Mouse (Mus musculus) cerebellum, adult 2 months (tissue): ENCODE results near the gene Troap. TPM values are rescaled to one million over a fixed set of nuclear protein-coding genes. Genes with fewer than 3 reads are reported as not detected.

Source experiments
- DNase-seq, 2 experiments: peaks; one replicate each; pipeline ENCODE4 v3.0.0; 2021
- H3K27ac ChIP-seq: fragments of 200-500 bp; 2 replicates; pipeline ENCODE4 v1.5.1; 2012; ENCODE audit warnings: low read length, control low read depth, inconsistent platforms; ENCODE audit not compliant: insufficient read depth
- H3K27me3 ChIP-seq: fragments of 200-500 bp; 2 replicates; pipeline ENCODE4 v1.6.1; 2012; ENCODE audit warnings: inconsistent platforms, mild to moderate bottlenecking, low read length, moderate library complexity; ENCODE audit not compliant: control insufficient read depth, insufficient read depth
- H3K4me1 ChIP-seq: fragments of 200-500 bp; 2 replicates; pipeline ENCODE4 v1.6.1; 2011; ENCODE audit warnings: low read length; ENCODE audit not compliant: control insufficient read depth, insufficient read depth
- H3K4me3 ChIP-seq: fragments of 200-500 bp; replicated peaks from 2 replicates; pipeline ENCODE3; 2011; ENCODE audit warnings: mild to moderate bottlenecking, low read depth, low read length, control low read depth; ENCODE audit not compliant: insufficient read depth
- CTCF ChIP-seq: fragments of 200-500 bp; IDR thresholded peaks from 2 replicates; pipeline ENCODE4 v1.5.1; 2011; ENCODE audit warnings: low read depth, mild to moderate bottlenecking, control low read depth, low read length, moderate library complexity, borderline replicate concordance; ENCODE audit not compliant: insufficient read depth
- POLR2A ChIP-seq: fragments of 200-500 bp; IDR thresholded peaks from 2 replicates; pipeline ENCODE4 v1.6.1; 2011; ENCODE audit warnings: low read length, control low read depth, borderline replicate concordance; ENCODE audit not compliant: insufficient read depth
- WGBS: fragments of 180-500 bp; shearing (Covaris S2); methylation state at CpG from one replicate; pipeline ENCODE4 v1.1.7; 2018; 5-methylcytosine and 5-hydroxymethylcytosine counted together
- polyA plus RNA-seq: library from polyadenylated mRNA; depleted of rRNA; stranded (reverse); fragments of >200 nt; gene quantifications from 2 replicates; pipeline ENCODE4 v1.2.3, GENCODE M21; 2012

Gene Troap
- polyA plus RNA-seq, 1 experiment: 0.07 TPM

DNA sequence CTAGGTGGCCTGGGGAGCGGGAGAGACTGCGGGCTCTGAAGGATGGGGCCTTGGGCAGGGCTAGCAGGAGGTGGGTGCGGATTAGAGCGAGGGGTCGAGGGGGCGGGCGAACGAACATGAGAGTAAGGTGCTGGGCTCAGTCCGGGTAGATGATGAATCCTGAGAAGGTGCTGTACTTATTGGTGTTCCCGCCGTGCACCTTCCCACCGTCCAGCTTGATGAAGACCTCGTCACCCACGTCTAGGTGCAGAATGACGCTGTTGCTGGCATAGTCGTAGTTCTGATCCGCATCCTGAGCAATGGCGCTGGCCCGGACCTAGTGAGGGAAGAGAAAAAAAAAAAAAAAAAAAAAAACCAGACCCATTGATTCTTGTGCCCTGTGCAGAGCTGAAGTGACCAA, 10.2 kb downstream of the Troap start:
- WGBS: 32% methylated on average over 19 of the region's 19 CpGs
- no peak overlapping the region for H3K4me3 ChIP-seq
- H3K27ac ChIP-seq: no peak overlapping the region
- H3K27me3 ChIP-seq: peaks cover 3% of the 10 kb centered on the region; the same call in 1 of the 2 replicates
- no peak for TF ChIP-seq POLR2A
- TF ChIP-seq CTCF: no peak
- no peak for DNase-seq
- no peaks in the 10 kb centered on the region for H3K4me1 ChIP-seq

DNA sequence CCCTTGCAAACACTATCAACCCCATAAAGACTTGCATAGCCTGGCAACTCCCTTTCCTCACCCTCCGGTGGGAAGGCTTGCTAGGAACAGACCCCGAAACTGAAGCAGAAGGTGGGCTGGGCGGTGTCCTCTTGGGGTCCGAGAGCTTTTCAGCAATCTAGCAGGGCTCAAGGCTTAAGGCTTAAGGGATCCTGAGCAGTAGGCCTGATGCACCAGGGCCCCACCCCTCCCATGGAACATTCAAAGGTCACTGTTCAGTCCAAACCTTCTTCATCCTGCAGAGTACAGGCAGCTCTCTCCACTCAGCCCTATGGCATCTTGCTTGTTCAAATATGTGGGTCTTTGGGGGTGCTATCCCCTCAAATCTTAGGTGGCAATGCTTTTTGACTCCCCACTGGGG, 11.6 kb downstream of the Troap start:
- Histone ChIP-seq H3K4me1 (no peaks in the 10 kb centered on the region), H3K4me3 (no peak overlapping the region), H3K27ac (no peak overlapping the region), H3K27me3 (peaks cover 3% of the 10 kb centered on the region; the same call in 1 of the 2 replicates)
- DNase-seq: no peak
- 81% methylated on average over 4 of the region's 4 CpGs for WGBS
- no peak for TF ChIP-seq CTCF
- no peak for TF ChIP-seq POLR2A

DNA sequence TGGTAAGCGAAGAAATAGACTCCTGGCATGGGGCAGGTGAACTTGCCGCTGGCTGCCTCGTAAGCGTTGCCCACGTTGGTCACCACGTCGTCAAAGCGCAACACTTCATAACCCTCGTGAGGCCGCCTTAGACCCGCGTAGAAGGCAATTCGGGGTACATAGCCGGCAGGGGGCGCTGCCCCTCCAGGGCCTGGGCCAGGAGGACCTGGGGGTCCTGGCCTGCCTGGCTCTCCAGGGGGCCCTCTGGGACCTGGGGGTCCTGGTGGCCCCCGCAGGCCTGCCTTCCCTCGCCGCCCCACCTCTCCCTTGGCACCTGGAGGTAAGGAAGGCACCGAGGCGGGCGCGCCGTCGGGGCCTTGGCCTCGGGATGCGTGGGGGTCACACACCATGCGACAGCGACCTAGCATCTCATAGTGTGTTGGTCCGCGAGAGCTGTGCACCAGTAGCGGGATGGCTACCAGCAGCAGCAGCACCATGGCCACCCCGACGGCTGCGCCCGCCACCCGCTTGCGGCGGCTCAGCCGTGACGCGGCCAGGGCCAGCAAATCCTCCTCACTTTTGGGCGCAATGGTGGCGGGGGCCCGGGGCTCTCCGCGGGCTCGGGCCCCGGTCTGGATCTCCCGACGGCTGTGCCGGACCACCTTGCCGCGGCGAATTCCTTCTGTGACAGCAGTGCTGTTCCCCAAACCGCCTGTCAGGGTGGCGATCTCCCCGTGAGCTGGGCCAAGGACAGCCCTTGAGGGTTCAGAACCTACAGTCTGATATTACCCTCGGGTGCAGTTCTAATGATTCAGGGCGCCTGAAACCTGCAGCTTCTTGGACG, 13.1 kb downstream of the Troap start, which contains the start of gene C1ql4:
TSS of gene C1ql4 (minus strand) at position 565 of the 823 bp plus-strand sequence.
- no peak for DNase-seq
- Histone ChIP-seq H3K4me3 (no peak within 1 kb of the TSS), H3K4me1 (no peaks in the 10 kb centered on the region), H3K27ac (no peak within 1 kb of the TSS), H3K27me3 (peaks cover 3% of the 10 kb centered on the region; the same call in 1 of the 2 replicates)
- WGBS: 8% methylated on average over 60 of the region's 60 CpGs
- TF ChIP-seq CTCF: no peak
- no peak for TF ChIP-seq POLR2A

DNA sequence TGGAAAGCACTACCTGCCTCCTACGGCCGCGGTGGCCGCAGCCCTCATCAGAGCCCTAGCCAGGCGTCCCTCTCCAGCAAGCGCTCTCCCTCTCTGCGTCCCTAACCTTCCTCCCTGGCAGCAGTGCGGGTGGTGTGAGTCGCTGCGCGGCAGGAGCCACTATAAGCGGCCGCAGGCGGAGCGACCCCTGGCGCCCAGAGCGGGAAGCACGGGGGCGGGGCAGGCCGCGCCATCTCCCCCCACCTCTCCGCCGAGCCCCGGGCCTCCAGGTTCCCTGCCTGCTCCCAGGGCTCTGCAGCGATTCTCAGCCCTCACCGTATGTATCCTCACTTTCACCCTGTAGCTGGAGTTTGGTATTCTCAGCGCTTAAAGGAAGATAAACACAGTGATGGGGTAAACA, 13.9 kb downstream of the Troap start:
- Histone ChIP-seq H3K4me3 (no peak overlapping the region), H3K27ac (no peak overlapping the region), H3K27me3 (peaks cover 3% of the 10 kb centered on the region; the same call in 1 of the 2 replicates), H3K4me1 (no peaks in the 10 kb centered on the region)
- peak; percentile 59 to 65 for DNase-seq
- TF ChIP-seq CTCF (peak; percentile 62), POLR2A (no peak)
- under 1% methylated on average over 27 of the region's 27 CpGs for WGBS

DNA sequence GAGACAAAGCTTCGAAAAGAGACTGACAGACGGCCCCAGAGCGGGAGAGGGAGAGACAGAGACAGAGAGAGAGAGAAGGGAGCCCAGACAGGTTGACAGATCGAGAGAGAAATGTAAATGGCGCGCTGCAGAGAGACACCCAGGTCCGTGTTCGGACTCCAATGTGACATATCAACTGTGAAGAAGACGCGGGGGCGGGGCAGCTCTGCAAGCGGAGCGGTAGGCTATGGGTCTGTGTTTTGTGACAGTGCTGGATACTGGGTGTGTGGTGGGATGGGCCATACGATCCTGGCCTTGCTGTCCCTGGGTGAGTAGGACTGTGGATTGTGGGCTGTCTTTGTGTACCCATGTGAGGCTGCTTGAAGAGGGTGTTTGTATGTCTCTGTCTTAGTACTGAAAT, 14.7 kb downstream of the Troap start:
- no peak overlapping the region for H3K4me3 ChIP-seq
- peaks cover 3% of the 10 kb centered on the region; the same call in 1 of the 2 replicates for H3K27me3 ChIP-seq
- 30% methylated on average over 14 of the region's 14 CpGs for WGBS
- no peak for DNase-seq
- no peak overlapping the region for H3K27ac ChIP-seq
- TF ChIP-seq CTCF (no peak), POLR2A (no peak)
- no peaks in the 10 kb centered on the region for H3K4me1 ChIP-seq

DNA sequence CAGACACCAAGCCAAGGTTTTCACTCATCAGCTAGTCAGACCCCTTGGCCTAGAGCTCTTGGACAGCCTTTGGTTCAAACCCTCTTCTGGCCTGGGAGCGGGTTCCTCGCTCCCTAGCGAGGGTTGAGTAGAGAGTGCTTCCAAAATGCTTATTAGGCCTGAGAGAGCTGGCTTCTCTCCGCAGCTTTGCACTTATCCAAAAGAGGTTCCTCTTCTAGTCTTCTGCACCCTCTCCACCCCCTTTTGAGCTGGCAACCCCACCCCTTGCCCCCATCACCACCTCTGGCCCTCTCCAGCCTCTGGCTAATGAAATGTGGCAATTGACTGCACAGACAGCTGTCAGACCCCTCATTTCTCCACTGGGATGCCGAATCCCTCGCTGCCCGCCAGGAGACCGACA, 18.5 kb downstream of the Troap start, which contains the start of gene Dnajc22:
TSS of gene Dnajc22 (plus strand) at position 301 of the 400 bp plus-strand sequence.
- 0 out of 2 replicates have a peak, but pooled peaks cover 3% of the 10 kb centered on the region for H3K4me1 ChIP-seq
- TF ChIP-seq CTCF (no peak), POLR2A (no peak)
- H3K27ac ChIP-seq: no peak within 1 kb of the TSS
- H3K27me3 ChIP-seq: peaks cover 8% of the 10 kb centered on the region; the same call in 1 of the 2 replicates
- DNase-seq: no peak
- 72% methylated on average over 8 of the region's 8 CpGs for WGBS
- peak within 1 kb of the TSS; percentile 48 for H3K4me3 ChIP-seq

DNA sequence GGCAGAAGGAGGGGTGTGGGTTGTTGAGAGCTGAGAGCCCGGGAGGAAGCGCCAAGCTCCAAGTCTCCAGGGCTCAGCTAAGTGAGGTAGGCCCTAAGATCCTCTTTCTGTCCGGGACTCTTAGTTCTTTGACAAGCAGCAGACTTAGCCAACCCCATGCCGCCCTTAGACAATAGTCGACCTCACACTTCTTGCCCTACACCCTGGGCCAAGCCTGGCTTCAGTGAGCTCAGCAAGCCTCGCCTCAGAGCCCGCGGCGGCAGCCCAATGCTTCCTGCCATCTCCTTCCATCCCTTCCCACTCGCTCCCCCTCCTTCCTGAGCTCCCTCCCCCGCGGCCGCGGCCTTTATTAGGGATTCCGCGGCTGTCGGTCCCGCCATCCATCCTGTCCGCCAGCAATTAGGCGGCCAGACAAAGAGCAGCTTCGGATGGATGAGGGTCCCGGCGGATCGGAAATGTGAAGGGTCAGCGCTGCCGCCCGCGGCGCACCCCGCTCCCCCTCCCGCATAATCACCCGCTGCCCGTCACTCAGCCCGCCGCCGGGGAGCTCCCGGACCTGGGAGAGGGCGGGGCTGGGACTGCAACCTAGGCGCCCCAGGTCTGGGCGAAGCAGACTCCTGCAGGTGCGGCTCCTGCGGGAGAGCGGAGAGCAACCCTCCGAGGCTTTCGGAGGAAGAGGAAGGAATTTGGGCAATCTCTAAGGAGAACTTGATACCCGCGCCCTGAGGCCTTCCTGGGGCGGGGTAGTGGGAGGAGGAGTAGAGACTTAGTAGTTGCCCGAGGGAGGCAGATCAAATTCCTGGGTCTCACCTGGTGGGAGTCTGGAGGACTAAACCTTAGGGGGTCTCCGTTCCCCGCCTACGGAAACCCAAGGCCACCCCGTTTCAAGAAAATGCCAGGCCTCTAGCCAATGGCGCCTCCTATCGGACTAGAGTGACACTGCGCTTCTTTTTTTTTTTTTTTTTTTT, 19.2 kb downstream of the Troap start:
- Histone ChIP-seq H3K4me3 (peak overlapping the region; percentile 48), H3K27ac (no peak overlapping the region), H3K4me1 (0 out of 2 replicates have a peak, but pooled peaks cover 3% of the 10 kb centered on the region), H3K27me3 (peaks cover 8% of the 10 kb centered on the region; the same call in 1 of the 2 replicates)
- WGBS: 4% methylated on average over 56 of the region's 56 CpGs
- TF ChIP-seq POLR2A (no peak), CTCF (peak; percentile 52)
- peak; percentile 44 to 63 for DNase-seq
